Mouse (Mus musculus) thymus, adult 18-20 months (tissue): ENCODE data around the gene Rbbp6.

ENCODE experiments used
- DNase-seq, 2 experiments: peaks; one replicate each; pipeline ENCODE4 v3.0.0; 2022; ENCODE audit warnings: mixed read lengths in 2 of 2

Gene Rbbp6

GRCm38 (mm10) chr7:122972006-122972689 lies 6.7 kb downstream of the Rbbp6 start:
- no peak for DNase-seq

- no peak for DNase-seq
Observed at GRCm38 (mm10) chr7:122979514-122979913, 14.0 kb downstream of the Rbbp6 start.

- DNase-seq: no peak
Observed at GRCm38 (mm10) chr7:122998189-122998588, 32.7 kb downstream of the Rbbp6 start.

GRCm38 (mm10) chr7:122999871-123000396 lies 34.4 kb downstream of the Rbbp6 start:
- DNase-seq: no peak

GRCm38 (mm10) chr7:123000796-123001195 lies 35.3 kb downstream of the Rbbp6 start:
- DNase-seq: no peak

- no peak for DNase-seq
Observed at GRCm38 (mm10) chr7:123001341-123002027, 36.0 kb downstream of the Rbbp6 start.

GRCm38 (mm10) chr7:123002028-123002410 lies 36.5 kb downstream of the Rbbp6 start:
- DNase-seq: no peak

- no peak for DNase-seq
Observed at GRCm38 (mm10) chr7:123003207-123003606, 37.7 kb downstream of the Rbbp6 start.

- no peak for DNase-seq
Observed at GRCm38 (mm10) chr7:123004442-123004841, 39.0 kb downstream of the Rbbp6 start.

GRCm38 (mm10) chr7:123006251-123006650 lies 40.8 kb downstream of the Rbbp6 start:
- no peak for DNase-seq

GRCm38 (mm10) chr7:123007743-123008142 lies 42.3 kb downstream of the Rbbp6 start:
- DNase-seq: no peak

GRCm38 (mm10) chr7:123013466-123013865 lies 48.0 kb downstream of the Rbbp6 start:
- no peak for DNase-seq

GRCm38 (mm10) chr7:123014729-123015128 lies 49.2 kb downstream of the Rbbp6 start:
- no peak for DNase-seq

- DNase-seq: no peak
Observed at GRCm38 (mm10) chr7:123017627-123018026, 52.1 kb downstream of the Rbbp6 start.

- no peak for DNase-seq
Observed at GRCm38 (mm10) chr7:123025123-123025522, 59.6 kb downstream of the Rbbp6 start.

GRCm38 (mm10) chr7:123030295-123030694 lies 64.8 kb downstream of the Rbbp6 start:
- DNase-seq: no peak

GRCm38 (mm10) chr7:123030709-123031181 lies 65.3 kb downstream of the Rbbp6 start:
- no peak for DNase-seq

GRCm38 (mm10) chr7:123031211-123031743 lies 65.8 kb downstream of the Rbbp6 start:
- no peak for DNase-seq

- DNase-seq: no peak
Observed at GRCm38 (mm10) chr7:123035314-123035713, 69.8 kb downstream of the Rbbp6 start.

GRCm38 (mm10) chr7:123039302-123039701 lies 73.8 kb downstream of the Rbbp6 start:
- DNase-seq: no peak

- DNase-seq: no peak
Observed at GRCm38 (mm10) chr7:123045146-123045545, 79.7 kb downstream of the Rbbp6 start.

- no peak for DNase-seq
Observed at GRCm38 (mm10) chr7:123046473-123047091, 81.1 kb downstream of the Rbbp6 start.
